Mouse (Mus musculus) CH12F3 (cell line): Measurements from ENCODE around the gene Chst4.

Experiments
- in situ Hi-C: fragments of 300-500 bp; cut with MboI; formaldehyde crosslinking; loops from 2 replicates; pipeline ENCODE4 v1.14.3; 2020; ENCODE audit warnings: low sequenced_read_pairs

Gene Chst4

DNA sequence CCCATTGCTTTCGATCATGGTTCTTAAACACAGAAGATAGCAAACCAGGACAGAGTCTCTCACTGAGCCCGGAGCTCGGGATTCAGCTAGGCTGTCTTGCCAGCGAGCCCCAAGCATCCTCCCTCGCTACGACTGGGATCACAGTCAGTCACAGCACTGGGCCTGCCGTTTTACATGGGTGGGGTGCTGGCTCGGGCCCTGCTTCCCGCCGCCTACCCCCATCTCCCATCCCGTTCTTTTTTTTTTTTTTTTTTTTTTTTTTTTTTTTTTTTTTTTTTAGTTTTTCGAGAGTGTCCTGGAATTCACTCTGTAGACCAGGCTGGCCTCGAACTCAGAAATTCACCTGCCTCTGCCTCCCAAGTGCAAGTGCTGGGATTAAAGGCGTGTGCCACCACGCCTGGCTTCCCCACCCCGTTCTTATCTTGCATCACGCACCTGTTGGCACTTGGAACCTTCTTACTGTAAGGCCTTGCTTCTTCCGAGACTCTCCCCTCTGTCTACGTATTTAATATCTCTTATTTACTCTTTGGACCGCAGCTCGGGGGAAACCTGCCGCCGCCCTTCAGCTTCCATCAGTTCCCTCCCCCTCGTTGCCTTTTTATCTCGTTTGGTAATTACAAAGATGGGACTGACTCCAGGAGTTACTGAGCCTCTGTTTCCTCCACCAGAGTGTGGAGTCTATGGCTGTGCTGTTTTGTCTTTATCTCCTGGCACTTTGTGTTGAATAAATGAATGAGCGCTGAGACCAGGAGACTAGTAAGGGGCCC lies 31.1 kb downstream of the Chst4 start:
- in situ Hi-C loops, result no loop called here

GRCm38 (mm10) chr8:110006312-110007023 lies 33.1 kb downstream of the Chst4 start:
- in situ Hi-C loops, result no loop called here

DNA sequence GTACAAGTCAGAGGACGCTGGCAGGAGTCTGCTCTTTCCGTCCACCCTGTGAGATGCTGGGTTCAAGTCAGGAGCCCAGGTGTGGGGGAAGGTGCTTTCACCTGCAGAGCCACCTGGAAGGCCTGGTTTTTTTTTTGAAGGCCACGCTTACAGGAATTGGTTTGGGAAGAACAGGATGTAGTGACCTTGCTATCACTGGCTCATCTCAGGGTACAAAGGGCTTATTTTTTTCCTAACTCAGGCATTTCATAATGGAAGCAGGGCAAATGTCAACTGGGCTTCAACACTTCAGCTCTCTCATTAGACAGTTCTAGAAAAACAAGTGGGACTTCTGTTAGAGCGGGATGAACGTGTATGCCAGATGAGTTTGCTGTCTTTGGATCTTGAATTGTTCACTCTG lies 35.2 kb downstream of the Chst4 start:
- in situ Hi-C loops, result no loop called here

DNA sequence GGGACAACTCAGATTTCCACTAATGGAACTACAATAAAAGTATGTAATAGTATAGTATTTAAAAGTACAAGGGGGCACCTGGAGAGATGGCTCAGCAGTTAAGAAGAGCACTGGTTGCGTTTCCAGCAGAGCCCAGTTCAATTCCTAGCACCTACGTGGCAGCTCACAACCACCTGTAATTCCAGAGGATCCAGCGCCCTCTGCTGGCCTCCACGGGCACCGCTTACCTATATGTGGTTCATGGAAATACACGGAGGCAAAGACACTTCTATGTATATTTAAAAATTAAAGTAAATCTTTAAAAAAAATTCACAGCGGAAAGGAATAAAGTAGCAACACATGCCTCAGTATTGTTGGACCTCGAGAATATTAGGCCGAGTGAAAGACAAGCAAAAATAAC lies 36.6 kb downstream of the Chst4 start:
- in situ Hi-C loops, result no loop called here

DNA sequence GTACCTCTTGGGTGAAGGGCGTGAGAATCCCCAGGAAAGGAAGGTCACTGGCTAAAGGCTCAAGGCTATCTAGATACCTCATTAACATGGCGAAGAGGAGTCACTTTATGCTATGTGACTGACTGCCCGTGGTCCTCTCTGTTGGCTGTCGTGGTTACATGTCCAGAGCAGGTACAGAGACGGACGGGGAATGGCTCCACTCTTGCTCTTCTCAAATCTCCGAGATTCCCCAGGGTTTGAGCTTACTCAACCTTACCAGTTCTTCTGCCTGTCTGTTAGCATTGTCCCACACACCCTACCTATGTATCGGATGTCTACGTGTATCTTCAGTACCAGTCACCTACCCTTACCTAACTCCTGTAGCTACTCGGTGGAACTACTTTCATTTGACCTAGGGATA lies 39.6 kb downstream of the Chst4 start:
- in situ Hi-C loops, result no loop called here

GRCm38 (mm10) chr8:109998066-109998465 lies 41.5 kb downstream of the Chst4 start:
- in situ Hi-C loops, result no loop called here

GRCm38 (mm10) chr8:109997381-109997780 lies 42.2 kb downstream of the Chst4 start:
- in situ Hi-C loops, result no loop called here

- in situ Hi-C loops, result no loop called here
Observed at GRCm38 (mm10) chr8:109992951-109993350, 46.6 kb downstream of the Chst4 start.

- in situ Hi-C loops, result no loop called here
Observed at GRCm38 (mm10) chr8:109992166-109992565, 47.4 kb downstream of the Chst4 start.

DNA sequence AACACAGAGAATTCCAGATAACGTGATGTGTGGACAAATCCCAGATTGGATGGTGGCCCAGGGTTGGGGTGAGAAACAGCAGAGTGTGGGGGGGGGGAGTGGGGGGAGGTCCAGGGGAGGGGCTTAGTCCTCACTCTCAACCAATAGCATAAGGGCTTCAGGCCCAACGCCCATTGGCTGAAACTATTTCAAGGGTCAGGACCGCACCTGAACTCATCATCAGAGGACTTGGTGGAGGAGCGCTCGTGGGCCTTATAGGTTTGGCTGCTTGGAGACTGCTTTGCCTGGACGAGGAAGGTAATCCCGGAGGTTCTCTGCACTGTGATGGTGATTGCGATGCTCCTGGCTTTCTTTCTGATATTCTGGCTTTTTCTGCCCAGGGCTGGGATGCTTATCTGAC lies 49.3 kb downstream of the Chst4 start, which contains the start of gene Tat:
Gene Tat (plus strand): TSS at position 214 of the 400 bp plus-strand sequence.
- in situ Hi-C loops, result no loop called here

DNA sequence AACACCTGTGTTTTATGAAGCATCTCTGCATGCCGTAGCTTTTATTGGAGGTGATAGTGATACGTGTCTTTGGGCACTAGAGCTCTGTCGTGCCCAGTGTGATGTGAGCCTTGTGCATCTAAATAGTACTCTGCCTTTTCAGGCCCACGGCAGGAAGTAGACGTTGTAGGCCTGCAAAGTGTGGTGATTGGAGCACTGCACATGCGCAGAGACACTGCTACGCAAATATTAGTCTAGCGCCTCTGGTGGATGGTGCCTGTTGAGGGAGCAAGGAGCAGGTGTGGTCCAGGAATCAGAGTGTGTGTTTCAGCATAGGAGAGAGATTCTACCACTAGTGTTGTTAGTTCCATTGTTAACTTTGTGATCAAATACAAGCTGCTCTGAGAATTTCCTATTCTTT lies 50.4 kb downstream of the Chst4 start:
- in situ Hi-C loops, result no loop called here

DNA sequence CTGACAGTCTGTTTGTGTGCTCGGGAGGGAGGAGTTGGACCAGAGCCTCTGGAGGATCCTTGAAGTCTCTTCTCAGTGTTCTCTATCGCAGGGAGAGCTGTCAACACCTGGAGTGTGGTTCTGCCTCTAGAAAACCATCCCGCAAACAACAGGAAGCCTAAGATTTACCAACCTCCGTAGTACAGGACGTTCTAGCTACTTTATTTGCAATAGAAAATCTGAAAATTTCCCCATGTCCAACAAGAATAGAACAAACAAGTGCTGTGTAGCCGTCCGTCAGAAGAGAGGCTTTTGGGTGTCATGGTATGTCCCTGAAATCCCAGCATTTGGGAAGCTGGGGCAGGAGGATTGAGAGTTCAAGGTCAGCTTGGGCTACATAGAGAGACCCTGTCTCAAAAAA lies 51.8 kb downstream of the Chst4 start:
- in situ Hi-C loops, result no loop called here

DNA sequence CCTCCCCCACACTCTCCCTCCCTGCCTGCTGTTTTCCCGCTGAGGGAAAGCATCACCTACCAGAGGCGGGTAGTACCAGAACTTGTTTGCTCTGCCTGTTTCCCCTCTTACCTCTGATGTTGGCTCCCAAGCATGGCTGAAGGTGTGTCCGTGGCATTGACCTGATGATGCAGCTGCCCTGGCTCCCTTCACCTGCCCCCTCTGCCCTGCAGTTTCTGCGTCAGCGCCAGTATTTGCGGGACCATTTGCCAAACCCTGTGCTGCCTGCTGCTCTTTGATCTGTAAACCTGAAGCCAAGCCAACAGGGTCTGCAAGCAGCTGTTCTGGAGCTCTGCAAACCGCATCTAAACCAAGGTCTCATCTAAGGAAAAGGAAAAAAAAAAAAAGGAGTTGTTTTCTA lies 53.2 kb downstream of the Chst4 start:
- in situ Hi-C loops, result no loop called here

- in situ Hi-C loops, result no loop called here
Observed at GRCm38 (mm10) chr8:109983944-109984343, 55.6 kb downstream of the Chst4 start.

- in situ Hi-C loops, result no loop called here
Observed at GRCm38 (mm10) chr8:109982386-109983105, 57.0 kb downstream of the Chst4 start.

GRCm38 (mm10) chr8:109979339-109979738 lies 60.2 kb downstream of the Chst4 start:
- in situ Hi-C loops, result no loop called here
